Mouse (Mus musculus): ENCODE measurements around the gene Mccc2.
"Not testable (repeated sequence)": the region's sequence is repeated elsewhere in the genome, so short reads cannot be mapped to it uniquely, and the experiment has no call there.

The Mccc2 gene

GRCm38 (mm10) chr13:100014906-100015895, at the start of gene Mccc2:
TSS of gene Mccc2 (minus strand) at chr13:100015639.
- DNase-seq (ENCODE audit: low spot score in 2 of 2), result peak; percentile 44 to 57

GRCm38 (mm10) chr13:100063936-100064335, 48.5 kb upstream of the Mccc2 start:
- DNase-seq (ENCODE audit: low spot score in 2 of 2), result no peak

GRCm38 (mm10) chr13:100057738-100058137, 42.3 kb upstream of the Mccc2 start:
- DNase-seq (ENCODE audit: low spot score in 2 of 2), result not testable (repeated sequence)

- no peak for DNase-seq (ENCODE audit: low spot score in 2 of 2)
These were observed 10.6 kb upstream of the Mccc2 start for GRCm38 (mm10) chr13:100026013-100026412.

GRCm38 (mm10) chr13:100016891-100017290, 1.5 kb upstream of the Mccc2 start:
- DNase-seq (ENCODE audit: low spot score in 2 of 2), result no peak

GRCm38 (mm10) chr13:100015937-100016336, 498 bp upstream of the Mccc2 start:
- no peak for DNase-seq (ENCODE audit: low spot score in 2 of 2)

- DNase-seq (ENCODE audit: low spot score in 2 of 2), result no peak
These were observed 9.4 kb downstream of the Mccc2 start for GRCm38 (mm10) chr13:100005911-100006496.

- DNase-seq (ENCODE audit: low spot score in 2 of 2), result peak; percentile 67 to 79
These were observed 13.6 kb downstream of the Mccc2 start for GRCm38 (mm10) chr13:100001790-100002196.

GRCm38 (mm10) chr13:99999078-99999477, 16.4 kb downstream of the Mccc2 start:
- DNase-seq (ENCODE audit: low spot score in 2 of 2), result no peak

GRCm38 (mm10) chr13:99998099-99998498, 17.3 kb downstream of the Mccc2 start:
- no peak for DNase-seq (ENCODE audit: low spot score in 2 of 2)

GRCm38 (mm10) chr13:99989592-99989991, 25.8 kb downstream of the Mccc2 start:
- DNase-seq (ENCODE audit: low spot score in 2 of 2), result no peak

- DNase-seq (ENCODE audit: low spot score in 2 of 2), result no peak
These were observed 32.1 kb downstream of the Mccc2 start for GRCm38 (mm10) chr13:99983320-99983719.

GRCm38 (mm10) chr13:99979406-99979805, 36.0 kb downstream of the Mccc2 start:
- no peak for DNase-seq (ENCODE audit: low spot score in 2 of 2)

GRCm38 (mm10) chr13:99970089-99970488, 45.4 kb downstream of the Mccc2 start:
- DNase-seq (ENCODE audit: low spot score in 2 of 2), result no peak

- DNase-seq (ENCODE audit: low spot score in 2 of 2), result peak in 1 of 2 experiments; percentile 19
These were observed 48.3 kb downstream of the Mccc2 start for GRCm38 (mm10) chr13:99967013-99967678.

- no peak for DNase-seq (ENCODE audit: low spot score in 2 of 2)
These were observed 51.6 kb downstream of the Mccc2 start for GRCm38 (mm10) chr13:99963814-99964213.

GRCm38 (mm10) chr13:99961661-99962060, 53.8 kb downstream of the Mccc2 start:
- DNase-seq (ENCODE audit: low spot score in 2 of 2), result no peak

- no peak for DNase-seq (ENCODE audit: low spot score in 2 of 2)
These were observed 59.9 kb downstream of the Mccc2 start for GRCm38 (mm10) chr13:99955591-99955944.

- DNase-seq (ENCODE audit: low spot score in 2 of 2), result no peak
These were observed 60.4 kb downstream of the Mccc2 start for GRCm38 (mm10) chr13:99954902-99955590.

GRCm38 (mm10) chr13:99947417-99947816, 68.0 kb downstream of the Mccc2 start:
- DNase-seq (ENCODE audit: low spot score in 2 of 2), result no peak

- no peak for DNase-seq (ENCODE audit: low spot score in 2 of 2)
These were observed 71.9 kb downstream of the Mccc2 start for GRCm38 (mm10) chr13:99943525-99943924.

- no peak for DNase-seq (ENCODE audit: low spot score in 2 of 2)
These were observed 74.8 kb downstream of the Mccc2 start for GRCm38 (mm10) chr13:99940601-99941000.
